Mouse (Mus musculus) naive thymus-derived CD4-positive, alpha-beta T cell, adult 2 months (primary cell): Measurements from ENCODE around the gene Prl2c5.
"Not testable (repeated sequence)": the region's sequence is repeated elsewhere in the genome, so short reads cannot be mapped to it uniquely, and the experiment has no call there.

Experiments used
- DNase-seq: peaks from one replicate; pipeline ENCODE4 v3.0.0-alpha.2; 2011; ENCODE audit warnings: low read depth

Prl2c5 gene

GRCm38 (mm10) chr13:13182415-13182814 is at the start of gene Prl2c5:
Prl2c5 (plus strand) TSS chr13:13182715.
- DNase-seq: not testable (repeated sequence)

- DNase-seq: not testable (repeated sequence)
Measured at GRCm38 (mm10) chr13:13162777-13163485, 19.6 kb upstream of the Prl2c5 start.

GRCm38 (mm10) chr13:13168631-13169030 is 13.9 kb upstream of the Prl2c5 start:
- DNase-seq: not testable (repeated sequence)

GRCm38 (mm10) chr13:13173616-13174136 is 8.8 kb upstream of the Prl2c5 start:
- not testable (repeated sequence) for DNase-seq

GRCm38 (mm10) chr13:13175736-13176135 is 6.8 kb upstream of the Prl2c5 start:
- not testable (repeated sequence) for DNase-seq

DNA sequence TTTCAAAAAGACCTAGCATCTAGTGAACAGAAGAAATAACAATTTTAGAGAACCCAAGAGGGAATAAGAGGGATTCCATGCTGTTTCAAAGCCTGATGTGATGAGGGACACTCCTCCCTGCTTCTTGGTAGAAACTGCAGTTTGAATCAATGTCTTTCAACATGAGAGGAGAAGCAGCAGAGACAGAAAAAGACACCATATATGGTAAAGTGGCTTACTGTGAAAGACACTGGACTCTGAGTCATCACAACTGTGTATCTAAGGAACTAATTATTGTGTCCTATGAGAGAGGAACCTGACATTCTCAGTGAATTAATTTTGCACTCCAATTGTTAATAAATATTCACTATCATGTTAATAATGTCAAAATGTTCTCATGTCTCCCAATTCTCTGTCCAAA is 28.7 kb downstream of the Prl2c5 start:
- not testable (repeated sequence) for DNase-seq

DNA sequence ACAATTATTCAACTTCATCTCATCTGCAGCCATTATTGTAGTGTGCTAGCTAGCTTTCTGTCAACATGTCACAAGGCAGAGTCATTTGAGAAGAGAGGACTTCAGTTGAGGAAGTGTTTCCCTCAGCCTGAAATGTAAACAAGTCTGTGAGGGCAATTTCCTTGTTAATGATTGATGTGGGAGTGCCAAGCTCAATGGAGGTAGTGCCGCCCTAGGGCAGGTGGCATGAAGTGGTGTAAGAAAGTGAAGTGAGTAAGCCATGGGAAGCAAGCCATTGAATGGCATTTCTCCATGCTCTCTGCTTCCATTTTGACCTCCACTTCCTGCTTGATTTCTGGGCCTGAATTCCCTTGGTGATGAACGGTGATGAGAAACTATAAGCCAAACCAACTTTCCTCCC is 33.8 kb downstream of the Prl2c5 start:
- not testable (repeated sequence) for DNase-seq

DNA sequence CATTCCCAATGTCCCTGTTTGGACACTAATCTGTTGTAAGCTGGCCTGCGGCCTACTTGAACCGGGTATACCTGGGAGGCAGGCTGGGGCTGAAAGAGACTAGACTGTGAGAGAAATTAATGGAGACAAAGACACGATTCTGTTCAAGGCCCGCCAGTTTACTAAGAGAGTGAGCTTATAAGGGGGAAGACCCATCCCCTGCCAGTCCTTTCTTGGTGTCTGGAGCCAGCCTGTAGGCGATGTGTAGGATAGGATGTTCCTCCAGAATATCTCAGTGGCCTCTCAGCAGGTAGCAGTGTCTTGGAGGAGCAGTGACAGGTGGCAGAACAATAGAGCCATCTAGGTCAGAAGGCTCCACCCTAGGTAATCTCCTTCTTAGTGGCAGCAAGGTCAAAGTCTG is 37.7 kb downstream of the Prl2c5 start:
- DNase-seq: not testable (repeated sequence)

DNA sequence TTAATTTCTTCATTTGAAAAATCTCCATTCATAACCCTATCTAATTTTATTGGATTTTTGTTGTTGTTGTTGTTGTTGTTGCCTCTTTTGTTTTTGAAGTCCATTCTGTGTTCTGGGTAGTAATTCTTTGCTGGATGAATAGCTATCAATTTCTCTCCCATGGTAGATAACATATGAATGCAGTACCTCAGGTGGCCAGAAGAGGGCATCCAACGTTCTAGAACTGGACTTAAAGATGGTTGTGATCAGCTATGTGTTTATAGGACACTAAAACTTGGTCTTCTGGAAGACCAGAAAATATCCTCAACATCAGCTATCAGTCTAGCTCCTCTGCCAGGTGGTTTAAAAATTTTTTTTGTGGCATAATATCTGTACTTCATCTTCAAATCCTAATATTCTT is 54.9 kb downstream of the Prl2c5 start:
- peak; percentile 1 for DNase-seq
